Mouse (Mus musculus): ENCODE data around the gene Edar.

- TF ChIP-seq CTCF (IDR thresholded peaks at IDR 0.05; ENCODE audit: borderline replicate concordance, insufficient read depth, low read length) (no peak), POLR2A (IDR thresholded peaks at IDR 0.05; ENCODE audit: low read depth, low read length) (no peak)
These were observed 2.7 kb downstream of the Edar start for GRCm38 (mm10) chr10:58672557-58673277.
